Mouse (Mus musculus) liver, embryonic 11.5 days (tissue): ENCODE data around the gene Snrpa. TPM values are rescaled to one million over a fixed set of nuclear protein-coding genes. Genes with fewer than 3 reads are reported as not detected.

ENCODE experiments used
- ATAC-seq: fragments of 200-750 bp; cut with Nextera tagmentation; replicated peaks from 2 replicates; pipeline ENCODE4 v1.8.0; 2017; ENCODE audit warnings: moderate number of reproducible peaks, mild to moderate bottlenecking, moderate TSS enrichment, moderate library complexity; ENCODE audit not compliant: low FRiP score
- DNase-seq: peaks from one replicate; pipeline ENCODE4 v3.0.0-alpha.2; 2017; ENCODE audit warnings: low spot score
- H3K27ac ChIP-seq: fragments of 300-500 bp; sonication (generic); 2 replicates; pipeline ENCODE4 v1.5.1; 2014; ENCODE audit warnings: mild to moderate bottlenecking, low read depth, low read length, control low read depth
- H3K27me3 ChIP-seq: fragments of 300-500 bp; sonication (generic); replicated peaks from 2 replicates; pipeline ENCODE4 v1.6.1; 2014; ENCODE audit warnings: low read length, mixed read lengths; ENCODE audit not compliant: control insufficient read depth, insufficient read depth
- H3K36me3 ChIP-seq: fragments of 300-500 bp; sonication (generic); 2 replicates; pipeline ENCODE4 v1.6.1; 2014; ENCODE audit warnings: mild to moderate bottlenecking, low read length, moderate library complexity, mixed read lengths; ENCODE audit not compliant: control insufficient read depth, insufficient read depth
- H3K4me1 ChIP-seq: fragments of 300-500 bp; sonication (generic); replicated peaks from 2 replicates; pipeline ENCODE4 v1.6.1; 2014; ENCODE audit warnings: low read length, mixed read lengths; ENCODE audit not compliant: control insufficient read depth, insufficient read depth
- H3K4me2 ChIP-seq: fragments of 300-500 bp; sonication (generic); 2 replicates; pipeline ENCODE4 v1.6.1; 2014; ENCODE audit warnings: mild to moderate bottlenecking, control low read depth, moderate library complexity
- H3K4me3 ChIP-seq: fragments of 300-500 bp; sonication (generic); 2 replicates; pipeline ENCODE4 v1.5.1; 2014; ENCODE audit warnings: low read depth, low read length, control low read depth
- H3K9ac ChIP-seq: fragments of 300-500 bp; sonication (generic); 2 replicates; pipeline ENCODE4 v1.6.1; 2014; ENCODE audit warnings: low read depth, low read length, control low read depth
- H3K9me3 ChIP-seq: fragments of 300-500 bp; sonication (generic); 2 replicates; pipeline ENCODE4 v1.6.1; 2016; ENCODE audit warnings: low read length, inconsistent platforms, mixed read lengths; ENCODE audit not compliant: control insufficient read depth
- WGBS: fragments of 180-500 bp; shearing (Covaris S2); extraction: QIAGEN DNeasy Blood & Tissue Kit; methylation state at CpG from one replicate; pipeline ENCODE4 v1.1.7; 2014; 5-methylcytosine and 5-hydroxymethylcytosine counted together
- microRNA counts: library from miRNA; unstranded; fragments of <30 nt; microRNA quantifications from one replicate; lab custom pipeline; 2015
- microRNA-seq: library from miRNA; unstranded; fragments of <30 nt; microRNA quantifications from one replicate; pipeline ENCODE4, GENCODE M21; 2017; ENCODE audit warnings: borderline number of aligned reads
- polyA plus RNA-seq: library from polyadenylated mRNA; unstranded; fragments of >200 nt; fragmentation: Nextera tagmentation; extraction: Ambion mirVana; gene quantifications from 2 replicates; pipeline ENCODE4 v1.2.1, GENCODE M21; 2014

Gene Snrpa
- polyA plus RNA-seq, 1 experiment from 2014 or later = 294 TPM

DNA sequence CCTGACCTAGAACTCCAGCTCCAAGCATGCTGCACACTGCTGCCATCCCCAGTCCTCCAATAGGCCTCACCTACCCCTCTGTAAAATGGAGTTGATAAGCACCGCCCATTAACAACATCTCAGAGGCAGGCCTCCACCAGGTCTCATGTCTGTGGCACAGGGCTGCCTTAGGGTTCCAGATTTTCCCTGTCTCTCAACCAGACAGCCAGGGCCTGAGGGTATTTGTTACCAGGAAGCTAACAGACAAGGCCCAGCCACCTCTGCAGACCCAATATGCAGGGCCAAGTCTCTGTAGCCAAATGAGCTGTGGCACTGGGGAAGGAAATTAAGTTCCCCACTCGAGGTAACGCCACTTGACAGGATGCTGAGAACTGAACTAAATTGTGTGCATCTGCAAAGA lies 35.1 kb downstream of the Snrpa start:
- 69% methylated on average over 3 of the region's 3 CpGs for WGBS
- Histone ChIP-seq H3K4me1 (peaks cover 24% of the 10 kb centered on the region), H3K4me2 (no peak overlapping the region), H3K36me3 (peaks cover 26% of the 10 kb centered on the region), H3K27me3 (no peaks in the 10 kb centered on the region), H3K9me3 (no peaks in the 10 kb centered on the region), H3K27ac (no peak overlapping the region), H3K4me3 (no peak overlapping the region), H3K9ac (no peak overlapping the region)
- DNase-seq (no peak), ATAC-seq (no peak)

DNA sequence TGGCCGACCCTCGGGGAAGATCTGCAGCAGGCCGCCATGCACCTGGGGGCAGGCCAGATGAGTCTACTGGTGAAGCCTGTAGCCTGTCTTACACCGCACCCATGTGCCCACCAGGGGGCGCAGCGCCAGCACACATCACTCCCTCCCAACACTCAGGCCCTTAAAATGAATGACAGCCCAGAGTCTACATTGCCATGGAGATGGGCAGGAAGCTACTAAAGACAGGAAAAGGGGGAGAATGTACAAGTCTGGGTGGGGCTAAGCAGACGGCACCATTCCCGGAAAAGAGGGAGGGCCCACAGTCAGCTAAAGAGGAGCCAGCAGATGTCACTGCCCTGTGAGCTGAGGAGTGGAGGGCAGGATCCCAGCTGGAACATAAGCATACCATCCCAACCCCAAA lies 36.2 kb downstream of the Snrpa start:
- H3K4me2 ChIP-seq = no peak overlapping the region
- ATAC-seq = peak; percentile 87
- 14% methylated on average over 8 of the region's 8 CpGs for WGBS
- H3K27ac ChIP-seq = no peak overlapping the region
- DNase-seq = peak; percentile 80
- no peaks in the 10 kb centered on the region for H3K27me3 ChIP-seq
- H3K4me3 ChIP-seq = no peak overlapping the region
- H3K9ac ChIP-seq = no peak overlapping the region
- H3K4me1 ChIP-seq = peaks cover 17% of the 10 kb centered on the region
- H3K9me3 ChIP-seq = no peaks in the 10 kb centered on the region
- peaks cover 22% of the 10 kb centered on the region for H3K36me3 ChIP-seq

DNA sequence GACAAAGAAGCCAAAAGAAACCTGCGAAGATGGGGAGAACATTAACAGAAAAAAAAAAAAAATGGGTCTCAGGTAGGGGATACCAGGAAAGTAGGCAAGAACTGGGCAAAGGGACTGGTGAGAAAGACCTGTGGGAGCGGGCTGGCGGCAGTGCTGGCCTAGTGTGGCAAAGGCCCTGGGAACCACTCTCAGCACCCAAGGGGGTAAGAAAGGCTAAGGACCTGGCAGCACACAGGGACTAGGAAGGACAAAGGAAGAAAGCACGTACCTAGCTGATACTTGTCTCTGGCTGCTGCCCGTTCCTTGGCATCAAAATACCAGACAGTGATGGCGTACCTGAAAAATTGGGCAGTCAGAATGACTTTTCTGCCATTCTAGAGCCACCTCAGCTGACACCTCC lies 36.8 kb downstream of the Snrpa start:
- H3K4me1 ChIP-seq = peaks cover 13% of the 10 kb centered on the region
- no peak overlapping the region for H3K4me2 ChIP-seq
- DNase-seq = no peak
- 91% methylated on average over 6 of the region's 6 CpGs for WGBS
- no peak for ATAC-seq
- no peaks in the 10 kb centered on the region for H3K27me3 ChIP-seq
- no peak overlapping the region for H3K27ac ChIP-seq
- H3K9me3 ChIP-seq = no peaks in the 10 kb centered on the region
- peaks cover 17% of the 10 kb centered on the region for H3K36me3 ChIP-seq
- H3K9ac ChIP-seq = no peak overlapping the region
- no peak overlapping the region for H3K4me3 ChIP-seq

DNA sequence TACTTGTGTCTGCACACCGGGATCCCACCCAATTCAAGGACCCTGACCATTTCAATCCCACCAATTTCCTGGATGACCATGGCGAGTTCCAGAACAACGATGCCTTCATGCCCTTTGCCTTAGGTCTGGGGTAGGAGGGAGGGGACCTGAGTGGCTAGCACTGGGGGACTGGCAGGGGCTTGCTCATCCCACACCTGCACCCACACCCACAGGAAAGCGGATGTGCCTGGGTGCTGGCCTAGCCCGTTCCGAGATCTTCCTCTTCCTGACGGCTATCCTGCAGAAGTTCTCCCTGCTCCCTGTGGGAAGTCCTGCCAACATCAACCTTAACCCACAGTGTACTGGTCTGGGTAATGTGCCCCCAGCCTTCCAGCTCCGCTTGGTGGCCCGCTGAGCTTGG lies 37.9 kb downstream of the Snrpa start:
- Histone ChIP-seq H3K27me3 (no peaks in the 10 kb centered on the region), H3K9me3 (no peaks in the 10 kb centered on the region), H3K4me1 (peaks cover 5% of the 10 kb centered on the region; the same call in 1 of the 2 replicates), H3K36me3 (peaks cover 17% of the 10 kb centered on the region), H3K4me2 (no peak overlapping the region), H3K4me3 (no peak overlapping the region), H3K27ac (no peak overlapping the region), H3K9ac (no peak overlapping the region)
- DNase-seq = no peak
- WGBS = 94% methylated on average over 9 of the region's 9 CpGs
- ATAC-seq = no peak

DNA sequence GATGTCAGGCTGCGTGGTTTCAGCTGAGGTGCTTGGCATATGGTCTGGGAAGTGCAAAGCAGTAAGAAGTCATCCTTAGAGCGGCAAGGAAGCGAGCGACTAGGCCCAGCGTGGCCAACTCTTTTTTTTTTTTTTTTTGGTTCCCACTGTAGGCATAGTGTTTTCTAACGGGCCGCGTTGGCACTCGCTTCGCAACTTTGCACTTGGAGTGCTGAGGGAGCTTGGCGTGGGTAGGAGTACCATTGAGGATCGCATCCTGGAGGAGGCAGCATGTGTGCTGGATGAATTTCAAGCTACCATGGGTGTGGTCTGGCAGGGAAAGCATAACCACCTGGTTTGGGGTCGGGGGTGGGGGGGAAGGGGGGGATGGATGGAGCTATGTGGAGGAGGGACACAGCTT lies 40.1 kb downstream of the Snrpa start:
- Histone ChIP-seq H3K4me3 (no peak overlapping the region), H3K4me2 (no peak overlapping the region), H3K9ac (no peak overlapping the region), H3K4me1 (0 out of 2 replicates have a peak, but pooled peaks cover 2% of the 10 kb centered on the region), H3K9me3 (no peaks in the 10 kb centered on the region), H3K27ac (no peak overlapping the region), H3K27me3 (no peaks in the 10 kb centered on the region), H3K36me3 (peaks cover 17% of the 10 kb centered on the region)
- ATAC-seq = no peak
- 86% methylated on average over 13 of the region's 13 CpGs for WGBS
- no peak for DNase-seq

DNA sequence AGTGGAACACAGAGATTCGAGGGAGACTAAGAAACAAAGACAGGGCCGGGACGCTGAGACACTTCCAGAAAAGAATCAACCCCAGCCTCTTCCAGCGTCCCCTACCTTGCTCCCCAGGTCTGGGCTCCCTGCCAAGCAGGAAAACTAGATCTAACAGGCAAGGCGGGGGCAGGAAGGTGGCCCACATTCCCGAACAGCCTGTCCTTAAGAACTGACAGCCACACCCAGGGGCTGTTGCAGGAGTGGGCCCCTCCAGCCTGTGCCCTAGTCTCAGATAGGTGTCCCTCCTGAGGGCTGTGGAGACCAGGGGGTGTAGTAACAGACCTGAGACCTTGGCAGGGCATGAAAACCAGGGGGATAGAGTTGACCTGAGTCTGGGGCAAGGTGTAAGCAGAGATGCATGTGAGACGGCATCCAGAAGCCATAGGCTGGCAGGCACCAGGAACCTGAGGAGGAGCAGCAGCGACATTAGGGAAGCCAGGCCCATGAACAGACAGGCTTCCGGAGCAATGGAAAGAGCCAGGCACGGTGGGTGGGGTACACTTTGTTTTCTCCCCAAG lies 42.8 kb downstream of the Snrpa start, which contains the start of gene Cyp2t4:
Gene Cyp2t4 (plus strand): TSS at position 510 of the 560 bp plus-strand sequence.
- H3K27me3 ChIP-seq = no peaks in the 10 kb centered on the region
- H3K4me3 ChIP-seq = no peak within 1 kb of the TSS
- DNase-seq (no peak), ATAC-seq (no peak; the same call in 1 of the 2 replicates)
- no peak within 1 kb of the TSS for H3K9ac ChIP-seq
- 71% methylated on average over 10 of the region's 10 CpGs for WGBS
- no peak within 1 kb of the TSS for H3K4me2 ChIP-seq
- H3K4me1 ChIP-seq = no peaks in the 10 kb centered on the region
- no peak within 1 kb of the TSS for H3K27ac ChIP-seq
- peaks cover 10% of the 10 kb centered on the region; the same call in 1 of the 2 replicates for H3K36me3 ChIP-seq
- no peaks in the 10 kb centered on the region for H3K9me3 ChIP-seq

MicroRNA genes within 50 kb of the gene (microRNA counts, 519-probe panel; counts per million panel counts)
- microRNA mmu-miR-1191 (lab: Ali Mortazavi, UCI) = not detected

Small RNAs within 50 kb of the gene (microRNA-seq; reads per million reads assigned to microRNA genes)
- gene Mir1191 = 3.5 reads per million, percentile 4 among the genes with 10 or more reads in this experiment
- gene Mir3101 = not detected

Other genes starting within 250 kb of the Snrpa start
- gene Cyp2a12, start 167.2 kb downstream of the Snrpa start, polyA plus RNA-seq = 0.31 TPM in 1 of 2 replicates, not detected in the other
- gene Cyp2f2, start 76.4 kb downstream of the Snrpa start, polyA plus RNA-seq = not detected in 2 replicates
- gene Cyp2t4, start 42.6 kb downstream of the Snrpa start, polyA plus RNA-seq = not detected in 2 replicates
- 37.1 and 39.7 TPM in 2 replicates for gene Egln2, start 29.5 kb downstream of the Snrpa start, polyA plus RNA-seq
- 40.9 and 44.8 TPM in 2 replicates for gene Rab4b, start 17.4 kb downstream of the Snrpa start, polyA plus RNA-seq
- gene Gm21983, start 15.2 kb downstream of the Snrpa start, polyA plus RNA-seq = not detected in 2 replicates
- 0.73 and 1.3 TPM in 2 replicates for gene Mia, start 15.1 kb downstream of the Snrpa start, polyA plus RNA-seq
- gene BC024978, start 490 bp downstream of the Snrpa start, polyA plus RNA-seq = 2.5 and 2.8 TPM in 2 replicates
- gene Itpkc, start 32.4 kb upstream of the Snrpa start, polyA plus RNA-seq = 3.5 and 4.8 TPM in 2 replicates
- 16.6 and 18.7 TPM in 2 replicates for gene Coq8b, start 36.8 kb upstream of the Snrpa start, polyA plus RNA-seq
- gene Numbl, start 62.2 kb upstream of the Snrpa start, polyA plus RNA-seq = 3.6 TPM in 2 replicates
- 7.1 and 10.2 TPM in 2 replicates for gene Ltbp4, start 141.4 kb upstream of the Snrpa start, polyA plus RNA-seq
- 46.8 and 49.6 TPM in 2 replicates for gene Shkbp1, start 159.7 kb upstream of the Snrpa start, polyA plus RNA-seq
- 0.43 and 1.2 TPM in 2 replicates for gene Gm20479, start 161.1 kb upstream of the Snrpa start, polyA plus RNA-seq